Mouse (Mus musculus) thymus, postnatal 10 days (tissue): ENCODE results near the gene Dand5.
A peak's percentile ranks its signal among the peaks of the same experiment; 100 is the strongest.
"Not testable (repeated sequence)": the region's sequence is repeated elsewhere in the genome, so short reads cannot be mapped to it uniquely, and the experiment has no call there.

Source experiments
- DNase-seq, 2 experiments: peaks; one replicate each; pipeline ENCODE4 v3.0.0; 2021; ENCODE audit warnings: low spot score in 2 of 2

Dand5 gene

GRCm38 (mm10) chr8:84834866-84835855, 12.5 kb upstream of the Dand5 start:
- DNase-seq, result no peak

- no peak for DNase-seq
These were observed 11.6 kb upstream of the Dand5 start for GRCm38 (mm10) chr8:84834002-84834865.

DNA sequence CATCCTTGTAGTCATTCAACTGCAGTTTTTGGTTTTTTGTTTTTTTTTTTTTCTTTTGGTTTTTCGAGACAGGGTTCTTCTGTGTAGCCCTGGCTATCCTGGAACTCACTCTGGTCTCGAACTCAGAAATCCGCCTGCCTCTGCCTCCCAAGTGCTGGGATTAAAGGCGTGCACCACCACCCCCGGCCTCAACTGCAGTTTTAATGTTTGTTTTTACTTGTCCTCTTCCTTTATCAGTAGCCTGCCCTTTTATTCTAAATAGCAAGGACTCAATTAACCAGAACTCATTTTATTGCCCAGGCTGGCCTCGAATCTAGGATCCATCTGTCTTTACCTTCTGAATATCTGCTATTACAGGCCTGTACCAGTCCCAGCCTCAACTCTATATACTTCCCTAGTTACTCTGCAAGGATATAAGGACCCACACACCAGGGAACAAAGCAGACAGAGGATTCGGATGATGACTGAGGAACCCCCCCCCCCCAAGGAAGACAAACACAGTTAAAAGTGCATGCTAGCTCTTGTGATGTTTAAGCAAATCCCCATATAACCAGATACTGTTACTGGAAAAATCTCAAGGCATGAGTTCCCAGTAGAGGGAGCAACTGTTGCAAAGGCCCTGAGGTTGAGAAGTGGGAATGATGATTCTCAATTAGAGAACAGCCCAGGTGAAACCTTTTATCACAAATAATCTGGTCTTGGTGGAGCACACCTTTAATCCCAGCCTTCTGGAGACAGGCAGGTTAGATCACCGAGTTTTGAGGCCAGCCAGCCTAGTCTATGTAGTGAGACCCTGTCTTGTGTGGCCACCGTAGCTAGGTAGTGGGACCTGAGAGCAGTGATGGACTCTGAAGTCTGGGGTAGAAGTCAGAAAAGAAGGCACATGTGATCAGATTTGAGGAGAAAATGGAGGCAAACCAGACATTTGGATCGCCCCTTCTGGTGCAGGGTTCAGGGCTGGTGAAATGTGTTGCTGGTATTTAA, 10.4 kb upstream of the Dand5 start:
- no peak for DNase-seq

DNA sequence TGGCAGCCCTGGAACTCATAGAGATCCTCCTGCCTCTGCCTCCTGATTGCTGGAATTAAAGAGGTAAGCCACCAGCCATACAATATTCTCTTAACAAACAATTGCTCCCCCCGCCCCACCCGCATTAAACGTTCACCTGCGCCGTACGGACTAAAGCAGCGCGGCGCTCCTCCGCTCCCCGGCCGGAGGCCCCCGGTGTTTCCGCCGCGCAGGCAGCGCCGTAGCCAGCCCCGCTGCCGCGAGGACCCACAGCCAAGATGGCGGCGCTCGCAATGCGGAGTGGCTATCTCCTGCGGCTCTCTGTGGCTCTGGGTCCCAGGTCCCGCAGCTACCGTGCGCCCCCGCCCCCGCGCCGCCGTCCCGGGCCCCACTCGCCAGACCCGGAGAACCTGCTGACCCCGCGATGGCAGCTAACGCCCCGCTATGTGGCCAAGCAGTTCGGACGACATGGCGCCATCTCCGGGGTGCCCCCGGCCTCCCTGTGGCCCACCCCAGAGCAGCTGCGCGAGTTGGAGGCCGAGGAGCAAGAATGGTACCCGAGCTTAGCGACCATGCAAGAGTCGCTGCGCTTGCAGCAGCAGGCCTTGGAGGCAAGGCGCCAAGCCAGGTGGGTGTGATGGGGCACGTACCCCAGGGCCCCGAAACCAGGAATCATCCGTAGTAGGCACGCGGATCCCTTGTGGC, 9.6 kb upstream of the Dand5 start:
- DNase-seq, result peak; percentile 69 to 80

- no peak for DNase-seq
These were observed 8.9 kb upstream of the Dand5 start, which contains the start of gene Gadd45gip1 for GRCm38 (mm10) chr8:84831490-84831889. Gene Gadd45gip1 (plus strand): TSS chr8:84831522.

DNA sequence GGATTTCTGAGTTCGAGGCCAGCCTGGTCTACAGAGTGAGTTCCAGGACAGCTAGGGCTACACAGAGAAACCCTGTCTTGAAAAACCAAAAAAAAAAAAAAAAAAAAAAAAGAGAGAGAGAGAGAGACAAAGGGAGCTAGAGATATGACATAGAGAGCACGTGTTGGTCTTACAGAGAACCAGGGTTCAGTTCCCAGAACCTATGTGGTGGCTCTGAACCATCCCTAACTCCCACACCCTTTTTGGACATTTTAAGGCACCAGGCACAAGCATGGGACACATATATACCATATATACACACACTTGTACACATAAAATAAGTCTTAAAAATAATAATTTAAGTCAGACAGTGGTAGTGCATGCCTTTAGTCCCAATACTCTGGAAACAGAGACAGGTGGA, 3.9 kb upstream of the Dand5 start:
- not testable (repeated sequence) for DNase-seq

GRCm38 (mm10) chr8:84825636-84826035, 3.0 kb upstream of the Dand5 start:
- DNase-seq, result peak in 1 of 2 experiments; percentile 29

GRCm38 (mm10) chr8:84823653-84824052, 1.0 kb upstream of the Dand5 start:
- peak; percentile 28 to 66 for DNase-seq

GRCm38 (mm10) chr8:84816117-84816516, 6.5 kb downstream of the Dand5 start:
- DNase-seq, result no peak

- DNase-seq, result peak; percentile 83 to 96
These were observed 7.1 kb downstream of the Dand5 start for GRCm38 (mm10) chr8:84815547-84815946.

DNA sequence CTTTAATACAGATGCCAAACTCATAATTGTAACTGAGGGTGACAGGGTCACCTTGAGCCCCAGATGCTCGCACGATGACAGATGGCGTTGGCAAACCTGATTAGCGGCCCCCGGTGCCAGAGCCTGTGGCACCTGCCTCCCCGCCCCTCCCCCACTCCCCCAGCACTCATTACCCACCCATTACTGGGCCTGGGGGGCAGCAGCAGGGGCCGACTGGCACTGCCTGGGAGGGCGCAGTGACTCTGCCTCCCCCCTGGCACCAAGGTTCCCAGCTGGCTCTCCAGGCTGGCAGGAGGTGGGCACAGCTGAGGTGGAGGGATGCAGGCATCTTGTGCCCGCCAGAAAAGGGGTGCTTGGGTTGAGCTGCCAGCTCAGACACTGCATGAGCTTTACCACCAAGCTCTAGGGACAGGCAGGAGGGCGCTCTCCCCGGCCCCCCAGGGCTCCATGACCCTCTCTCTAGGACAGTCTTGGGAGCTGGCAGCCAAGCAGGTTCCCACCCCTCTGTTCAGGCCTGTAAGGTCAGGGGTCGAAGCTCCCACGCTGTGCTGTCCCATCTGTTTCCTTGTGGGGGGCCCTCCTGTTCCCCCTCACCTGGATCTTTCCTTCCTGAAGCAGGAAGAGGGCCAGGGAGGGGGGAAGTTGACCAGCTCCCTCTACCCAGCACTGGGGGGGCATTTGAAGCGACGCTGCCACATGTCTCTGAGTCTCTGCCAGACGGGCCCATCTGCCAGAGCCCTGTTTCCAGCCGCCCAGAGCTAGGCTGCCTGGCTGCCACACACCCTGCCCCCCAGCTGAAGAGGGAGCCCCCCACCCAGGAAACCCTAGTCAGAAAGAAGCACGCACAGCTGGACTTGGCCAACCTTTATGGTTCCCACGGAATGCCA, 7.8 kb downstream of the Dand5 start:
- no peak for DNase-seq

DNA sequence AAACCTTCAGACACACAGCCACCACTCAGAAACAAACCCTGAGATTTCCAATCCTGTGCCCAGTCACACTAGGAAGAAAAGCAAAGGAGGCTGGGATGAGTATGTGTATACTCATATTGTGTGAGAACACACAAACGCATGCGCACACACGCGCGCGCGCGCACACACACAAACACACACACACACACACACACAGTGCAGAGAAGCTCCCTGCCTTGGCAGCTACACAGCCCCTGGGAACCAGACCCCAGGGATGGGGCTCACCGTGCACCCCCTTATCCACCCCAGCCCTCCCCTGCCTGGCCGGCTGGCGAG, 8.4 kb downstream of the Dand5 start:
- DNase-seq, result no peak

- no peak for DNase-seq
These were observed 8.8 kb downstream of the Dand5 start for GRCm38 (mm10) chr8:84813830-84814229.

GRCm38 (mm10) chr8:84813059-84813458, 9.6 kb downstream of the Dand5 start:
- peak; percentile 54 to 82 for DNase-seq

- DNase-seq, result no peak
These were observed 11.3 kb downstream of the Dand5 start for GRCm38 (mm10) chr8:84811303-84811702.

DNA sequence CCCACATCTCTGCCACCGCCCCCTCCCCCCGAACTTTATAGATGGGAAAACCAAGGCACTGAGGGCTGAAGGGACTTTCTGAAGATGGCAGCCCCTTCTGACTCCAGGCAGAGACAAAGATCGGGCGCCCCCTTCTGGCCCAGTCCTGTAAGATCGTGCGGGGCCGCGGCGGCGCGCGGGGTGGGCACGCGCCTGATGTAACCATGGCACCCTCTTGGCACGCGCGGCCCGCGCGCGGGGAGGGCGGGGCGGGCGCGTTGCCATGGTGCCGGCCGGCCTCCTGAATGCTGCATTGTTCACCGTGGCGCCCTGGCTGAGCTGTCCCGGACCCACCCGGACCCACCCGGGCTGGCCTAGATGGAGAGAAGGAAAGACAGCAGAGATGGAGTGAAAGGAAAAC, 11.7 kb downstream of the Dand5 start:
- DNase-seq, result peak; percentile 71 to 87

GRCm38 (mm10) chr8:84809941-84810280, 12.7 kb downstream of the Dand5 start:
- DNase-seq, result no peak

GRCm38 (mm10) chr8:84809109-84809940, 13.3 kb downstream of the Dand5 start:
- no peak for DNase-seq

- no peak for DNase-seq
These were observed 16.6 kb downstream of the Dand5 start for GRCm38 (mm10) chr8:84806031-84806430.
